Mouse (Mus musculus): ENCODE measurements around the gene BC016579. TPM values are rescaled to one million over a fixed set of nuclear protein-coding genes. Genes with fewer than 3 reads are reported as not detected.

The BC016579 gene
- polyA plus RNA-seq, 1 experiment = 0.17 TPM

- Histone ChIP-seq H3K4me3 (replicated peaks; ENCODE audit: extremely low read depth, low read depth, low read length) (no peak overlapping the region), H3K4me1 (ENCODE audit: control insufficient read depth, insufficient read depth, low read length) (no peaks in the 10 kb centered on the region)
- TF ChIP-seq POLR2A (IDR thresholded peaks at IDR 0.05; ENCODE audit: borderline replicate concordance, extremely low read depth, low read depth, low read length) (no peak), CTCF (IDR thresholded peaks at IDR 0.05; ENCODE audit: insufficient read depth, low read length) (no peak)
- DNase-seq = no peak
- 26% methylated on average over 2 of the region's 2 CpGs for WGBS
These were observed 2.4 kb downstream of the BC016579 start for GRCm38 (mm10) chr16:45651497-45651896.

GRCm38 (mm10) chr16:45644380-45644779, 9.5 kb downstream of the BC016579 start:
- DNase-seq = no peak
- WGBS = 30% methylated on average over 6 of the region's 6 CpGs
- no peak for TF ChIP-seq CTCF (IDR thresholded peaks at IDR 0.05; ENCODE audit: insufficient read depth, low read length)
- TF ChIP-seq POLR2A (IDR thresholded peaks at IDR 0.05; ENCODE audit: borderline replicate concordance, extremely low read depth, low read depth, low read length) = no peak

GRCm38 (mm10) chr16:45643944-45644343, 9.9 kb downstream of the BC016579 start:
- no peaks in the 10 kb centered on the region for H3K4me1 ChIP-seq (ENCODE audit: control insufficient read depth, insufficient read depth, low read length)
- no peak for TF ChIP-seq CTCF (IDR thresholded peaks at IDR 0.05; ENCODE audit: insufficient read depth, low read length)
- TF ChIP-seq POLR2A (IDR thresholded peaks at IDR 0.05; ENCODE audit: borderline replicate concordance, extremely low read depth, low read depth, low read length) = no peak
- H3K4me3 ChIP-seq (replicated peaks; ENCODE audit: extremely low read depth, low read depth, low read length) = no peak overlapping the region
- WGBS = 80% methylated on average over 3 of the region's 3 CpGs
- DNase-seq = no peak

More at GRCm38 (mm10) chr16:45644380-45644779, 9.5 kb downstream of the BC016579 start:
- Histone ChIP-seq H3K4me3 (replicated peaks; ENCODE audit: extremely low read depth, low read depth, low read length) (no peak overlapping the region), H3K4me1 (ENCODE audit: control insufficient read depth, insufficient read depth, low read length) (no peaks in the 10 kb centered on the region)

DNA sequence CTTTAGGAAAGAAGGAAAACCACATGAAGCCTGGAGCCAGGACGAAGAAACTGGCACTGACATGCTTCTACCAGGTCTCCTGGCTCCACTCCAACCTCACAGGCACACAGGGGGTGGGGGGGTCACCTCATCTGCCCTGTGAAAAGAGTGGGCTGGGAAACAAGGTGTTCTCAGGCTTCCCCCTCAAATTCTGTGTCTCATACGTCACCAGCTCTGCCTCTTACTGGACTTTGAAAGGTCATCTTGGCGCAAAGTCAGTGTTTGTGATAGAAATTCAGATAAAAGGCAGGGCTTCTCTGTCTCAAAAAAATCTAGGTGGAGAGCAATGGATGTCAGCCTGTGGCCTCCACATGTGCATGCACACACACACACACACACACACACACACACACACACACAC, 12.6 kb downstream of the BC016579 start:
- Histone ChIP-seq H3K4me1 (ENCODE audit: control insufficient read depth, insufficient read depth, low read length) (no peaks in the 10 kb centered on the region), H3K4me3 (replicated peaks; ENCODE audit: extremely low read depth, low read depth, low read length) (no peak overlapping the region)
- no peak for TF ChIP-seq POLR2A (IDR thresholded peaks at IDR 0.05; ENCODE audit: borderline replicate concordance, extremely low read depth, low read depth, low read length)
- no peak for TF ChIP-seq CTCF (IDR thresholded peaks at IDR 0.05; ENCODE audit: insufficient read depth, low read length)
- 46% methylated on average over 3 of the region's 3 CpGs for WGBS
- no peak for DNase-seq

- DNase-seq = no peak
- Histone ChIP-seq H3K4me3 (replicated peaks; ENCODE audit: extremely low read depth, low read depth, low read length) (no peak overlapping the region), H3K4me1 (ENCODE audit: control insufficient read depth, insufficient read depth, low read length) (no peaks in the 10 kb centered on the region)
- 50% methylated on average over 10 of the region's 10 CpGs for WGBS
- TF ChIP-seq CTCF (IDR thresholded peaks at IDR 0.05; ENCODE audit: insufficient read depth, low read length) = no peak
- TF ChIP-seq POLR2A (IDR thresholded peaks at IDR 0.05; ENCODE audit: borderline replicate concordance, extremely low read depth, low read depth, low read length) = no peak
These were observed 13.7 kb downstream of the BC016579 start for GRCm38 (mm10) chr16:45640070-45640762.

GRCm38 (mm10) chr16:45635826-45636225, 18.0 kb downstream of the BC016579 start:
- Histone ChIP-seq H3K4me1 (ENCODE audit: control insufficient read depth, insufficient read depth, low read length) (no peaks in the 10 kb centered on the region), H3K4me3 (replicated peaks; ENCODE audit: extremely low read depth, low read depth, low read length) (no peak overlapping the region)
- DNase-seq = no peak
- TF ChIP-seq POLR2A (IDR thresholded peaks at IDR 0.05; ENCODE audit: borderline replicate concordance, extremely low read depth, low read depth, low read length) (no peak), CTCF (IDR thresholded peaks at IDR 0.05; ENCODE audit: insufficient read depth, low read length) (no peak)
- 85% methylated on average over 2 of the region's 2 CpGs for WGBS

GRCm38 (mm10) chr16:45632420-45632819, 21.4 kb downstream of the BC016579 start:
- H3K4me3 ChIP-seq (replicated peaks; ENCODE audit: extremely low read depth, low read depth, low read length) = no peak overlapping the region
- 50% methylated on average over 4 of the region's 4 CpGs for WGBS
- H3K4me1 ChIP-seq (ENCODE audit: control insufficient read depth, insufficient read depth, low read length) = no peaks in the 10 kb centered on the region
- TF ChIP-seq POLR2A (IDR thresholded peaks at IDR 0.05; ENCODE audit: borderline replicate concordance, extremely low read depth, low read depth, low read length) (no peak), CTCF (IDR thresholded peaks at IDR 0.05; ENCODE audit: insufficient read depth, low read length) (no peak)
- DNase-seq = no peak

DNA sequence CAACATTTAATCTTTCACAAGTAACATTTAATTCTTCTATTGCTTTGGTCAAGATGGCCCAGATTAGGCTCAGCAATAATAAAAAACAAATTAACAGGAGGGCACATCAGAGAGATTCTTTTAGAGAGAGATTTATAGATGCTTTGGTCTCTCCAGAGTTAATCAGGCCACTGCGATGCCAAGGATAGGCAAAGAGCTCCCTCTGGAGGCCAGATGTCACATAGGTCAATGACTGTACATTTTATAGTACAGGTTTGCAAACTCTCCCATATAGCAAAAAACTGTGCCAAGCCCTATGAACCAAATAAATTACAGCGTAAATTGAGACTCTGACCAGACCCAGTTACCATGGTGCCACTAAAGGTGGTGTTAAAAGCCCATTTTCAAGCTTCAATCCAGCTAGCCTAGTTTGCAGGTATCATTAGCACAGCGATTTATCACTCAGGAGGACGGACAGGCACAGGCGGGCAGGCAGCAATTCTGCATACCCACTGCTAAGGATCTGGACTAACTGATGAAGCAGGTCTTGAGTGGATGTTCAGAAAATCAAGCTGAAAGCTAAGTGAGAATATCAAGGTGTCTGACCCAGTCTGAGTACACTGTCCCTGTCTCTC, 23.4 kb downstream of the BC016579 start:
- peak; percentile 79 for TF ChIP-seq CTCF (IDR thresholded peaks at IDR 0.05; ENCODE audit: insufficient read depth, low read length)
- TF ChIP-seq POLR2A (IDR thresholded peaks at IDR 0.05; ENCODE audit: borderline replicate concordance, extremely low read depth, low read depth, low read length) = no peak
- peak; percentile 52 for DNase-seq
- H3K4me3 ChIP-seq (replicated peaks; ENCODE audit: extremely low read depth, low read depth, low read length) = no peak overlapping the region
- no peaks in the 10 kb centered on the region for H3K4me1 ChIP-seq (ENCODE audit: control insufficient read depth, insufficient read depth, low read length)
- WGBS = 59% methylated on average over 5 of the region's 5 CpGs

- H3K4me1 ChIP-seq (ENCODE audit: control insufficient read depth, insufficient read depth, low read length) = no peaks in the 10 kb centered on the region
- WGBS = 40% methylated on average over 8 of the region's 8 CpGs
- TF ChIP-seq CTCF (IDR thresholded peaks at IDR 0.05; ENCODE audit: insufficient read depth, low read length) = no peak
- TF ChIP-seq POLR2A (IDR thresholded peaks at IDR 0.05; ENCODE audit: borderline replicate concordance, extremely low read depth, low read depth, low read length) = no peak
- H3K4me3 ChIP-seq (replicated peaks; ENCODE audit: extremely low read depth, low read depth, low read length) = no peak overlapping the region
- no peak for DNase-seq
These were observed 24.3 kb downstream of the BC016579 start for GRCm38 (mm10) chr16:45629497-45630105.
